Mouse (Mus musculus) large intestine, adult 2 months (tissue): Measurements from ENCODE around the gene Smpd4. TPM values are rescaled to one million over a fixed set of nuclear protein-coding genes. Genes with fewer than 3 reads are reported as not detected.

ENCODE experiments used
- DNase-seq: peaks from one replicate; pipeline ENCODE4 v3.0.0-alpha.2; 2012; ENCODE audit warnings: low read depth, low spot score
- polyA plus RNA-seq: library from polyadenylated mRNA; depleted of rRNA; stranded (reverse); fragments of >200 nt; gene quantifications from 2 replicates; pipeline ENCODE4 v1.2.3, GENCODE M21; 2012; rRNA removed

Gene Smpd4
- polyA plus RNA-seq, 1 experiment = 33.0 TPM

DNA sequence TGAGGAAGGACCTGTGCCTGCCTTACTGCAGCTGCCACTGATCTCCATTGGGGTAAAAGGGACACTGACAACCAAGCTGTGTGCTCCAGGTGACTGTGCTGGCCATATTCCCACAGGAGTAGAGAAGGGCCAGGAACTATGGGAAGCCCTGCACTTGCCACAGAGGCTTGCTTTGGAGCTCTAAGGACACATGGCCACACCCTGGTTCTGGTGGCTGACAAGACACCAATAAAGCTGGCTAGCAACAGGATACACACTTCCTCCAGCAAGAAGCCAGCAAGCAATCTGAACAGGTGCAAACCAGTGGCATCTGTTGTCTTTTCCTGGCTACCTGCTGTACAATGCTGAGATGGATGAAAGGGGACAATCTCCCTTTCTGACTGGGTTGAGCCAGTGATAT is 50.7 kb downstream of the Smpd4 start:
- peak; percentile 24 for DNase-seq

Other genes with a start within 250 kb of the Smpd4 start
- 8.2 and 8.8 TPM in 2 replicates for gene Snap29, start 213.4 kb upstream of the Smpd4 start, polyA plus RNA-seq
- 54.5 and 56.9 TPM in 2 replicates for gene Pi4ka, start 213.0 kb upstream of the Smpd4 start, polyA plus RNA-seq
- 15.3 and 32.4 TPM in 2 replicates for gene Crkl, start 167.4 kb upstream of the Smpd4 start, polyA plus RNA-seq
- gene Aifm3, start 129.7 kb upstream of the Smpd4 start, polyA plus RNA-seq = 0.89 and 1.2 TPM in 2 replicates
- gene Lztr1, start 110.7 kb upstream of the Smpd4 start, polyA plus RNA-seq = 137 and 160 TPM in 2 replicates
- 67.3 and 70.7 TPM in 2 replicates for gene Thap7, start 88.2 kb upstream of the Smpd4 start, polyA plus RNA-seq
- 0.10 and 0.11 TPM in 2 replicates for gene Lrrc74b, start 58.1 kb upstream of the Smpd4 start, polyA plus RNA-seq
- gene P2rx6, start 57.5 kb upstream of the Smpd4 start, polyA plus RNA-seq = 2.4 and 2.6 TPM in 2 replicates
- gene Slc7a4, start 36.1 kb upstream of the Smpd4 start, polyA plus RNA-seq = 21.3 and 21.6 TPM in 2 replicates
- 0.79 and 1.2 TPM in 2 replicates for gene Ccdc74a, start 27.1 kb downstream of the Smpd4 start, polyA plus RNA-seq
- gene Med15, start 113.5 kb downstream of the Smpd4 start, polyA plus RNA-seq = 57.1 and 86.6 TPM in 2 replicates
- 38.5 and 51.9 TPM in 2 replicates for gene Klhl22, start 140.3 kb downstream of the Smpd4 start, polyA plus RNA-seq
- 10.5 and 14.0 TPM in 2 replicates for gene Scarf2, start 177.9 kb downstream of the Smpd4 start, polyA plus RNA-seq
- gene B830017H08Rik, start 213.8 kb downstream of the Smpd4 start, polyA plus RNA-seq = not detected in 2 replicates
- gene Car15, start 219.0 kb downstream of the Smpd4 start, polyA plus RNA-seq = 8.8 and 11.0 TPM in 2 replicates